Mouse (Mus musculus) spleen, adult 2 months (tissue): ENCODE data around the gene Ints4. TPM values are rescaled to one million over a fixed set of nuclear protein-coding genes. Genes with fewer than 3 reads are reported as not detected.
"Not testable (repeated sequence)": the region's sequence is repeated elsewhere in the genome, so short reads cannot be mapped to it uniquely, and the experiment has no call there.

Experiments
- DNase-seq, 2 experiments: peaks; one replicate each; pipeline versions ENCODE4 v3.0.0 to v3.0.0-alpha.2; 2012 to 2021; ENCODE audit warnings: low spot score in 2 of 2, low read depth in 1 of 2
- H3K27ac ChIP-seq: fragments of 200-500 bp; 2 replicates; pipeline ENCODE4 v1.5.1; 2012; ENCODE audit warnings: low read length, inconsistent platforms; ENCODE audit not compliant: insufficient read depth
- H3K27me3 ChIP-seq: fragments of 200-500 bp; 2 replicates; pipeline ENCODE4 v1.6.1; 2012; ENCODE audit warnings: mild to moderate bottlenecking, moderate library complexity, low read length, inconsistent platforms; ENCODE audit not compliant: control insufficient read depth, insufficient read depth
- H3K36me3 ChIP-seq: fragments of 200-500 bp; 2 replicates; pipeline ENCODE4 v1.6.1; 2012; ENCODE audit warnings: mild to moderate bottlenecking, low read length, inconsistent platforms; ENCODE audit not compliant: control insufficient read depth, insufficient read depth
- H3K4me1 ChIP-seq: fragments of 200-500 bp; 2 replicates; pipeline ENCODE4 v1.6.1; 2011; ENCODE audit warnings: inconsistent platforms; ENCODE audit not compliant: control insufficient read depth, insufficient read depth, insufficient read length
- H3K4me3 ChIP-seq: fragments of 200-500 bp; 2 replicates; pipeline ENCODE4 v1.5.1; 2011; ENCODE audit warnings: mild to moderate bottlenecking, inconsistent platforms; ENCODE audit not compliant: insufficient read depth, insufficient read length; ENCODE audit errors: extremely low read depth
- CTCF ChIP-seq: fragments of 200-500 bp; IDR thresholded peaks from 2 replicates; pipeline ENCODE4 v1.5.1; 2011; ENCODE audit warnings: mild to moderate bottlenecking, inconsistent platforms; ENCODE audit not compliant: insufficient read depth, insufficient read length, insufficient replicate concordance; ENCODE audit errors: extremely low read depth
- POLR2A ChIP-seq: fragments of 200-500 bp; IDR thresholded peaks from 2 replicates; pipeline ENCODE4 v1.6.1; 2011; ENCODE audit warnings: low read depth, low read length, inconsistent platforms
- WGBS: fragments of 180-500 bp; shearing (Covaris S2); methylation state at CpG from one replicate; pipeline ENCODE4 v1.1.7; 2018; 5-methylcytosine and 5-hydroxymethylcytosine counted together
- polyA plus RNA-seq: library from polyadenylated mRNA; depleted of rRNA; stranded (reverse); fragments of >200 nt; gene quantifications from 2 replicates; pipeline ENCODE4 v1.2.3, GENCODE M21; 2012; rRNA removed

The Ints4 gene
- 60.8 and 61.7 TPM in 2 replicates for polyA plus RNA-seq

DNA sequence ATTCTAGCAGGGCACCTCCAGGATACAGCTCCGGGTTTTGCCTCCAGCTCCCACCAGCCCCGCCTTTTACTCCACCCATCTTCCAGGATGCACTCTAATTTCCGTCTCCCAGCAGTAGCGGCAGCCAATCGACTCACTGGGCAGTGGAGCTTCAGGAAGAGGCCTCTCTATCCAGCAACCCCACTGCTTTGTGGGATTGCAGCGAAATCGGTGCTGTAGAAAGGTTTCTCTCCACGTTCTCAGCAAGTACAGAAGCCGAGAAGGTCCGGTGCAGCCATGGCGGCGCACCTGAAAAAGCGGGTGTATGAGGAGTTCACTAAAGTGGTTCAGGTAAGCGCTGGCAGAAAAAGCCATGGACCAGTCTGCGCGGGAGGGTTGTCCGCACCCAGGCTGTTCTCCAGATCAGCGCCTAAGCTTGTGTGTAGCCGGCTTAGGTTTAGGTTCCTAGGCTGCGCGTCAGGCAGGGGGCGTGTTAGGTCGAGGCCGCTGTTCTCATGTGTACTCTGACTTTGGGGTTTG is at the start of gene Ints4:
TSS of gene Ints4 (plus strand) at position 136 of the 519 bp plus-strand sequence.
- Histone ChIP-seq H3K36me3 (peaks cover 5% of the 10 kb centered on the region), H3K4me3 (peak within 1 kb of the TSS; percentile 79), H3K27ac (peak within 1 kb of the TSS; percentile 62), H3K27me3 (no peaks in the 10 kb centered on the region), H3K4me1 (peaks cover 8% of the 10 kb centered on the region; the same call in 1 of the 2 replicates)
- under 1% methylated on average over 24 of the region's 24 CpGs for WGBS
- peak; percentile 64 to 84 for DNase-seq
- 0 out of 2 replicates have a peak, but pooled peaks have one; percentile 17 for TF ChIP-seq POLR2A
- TF ChIP-seq CTCF = no peak

DNA sequence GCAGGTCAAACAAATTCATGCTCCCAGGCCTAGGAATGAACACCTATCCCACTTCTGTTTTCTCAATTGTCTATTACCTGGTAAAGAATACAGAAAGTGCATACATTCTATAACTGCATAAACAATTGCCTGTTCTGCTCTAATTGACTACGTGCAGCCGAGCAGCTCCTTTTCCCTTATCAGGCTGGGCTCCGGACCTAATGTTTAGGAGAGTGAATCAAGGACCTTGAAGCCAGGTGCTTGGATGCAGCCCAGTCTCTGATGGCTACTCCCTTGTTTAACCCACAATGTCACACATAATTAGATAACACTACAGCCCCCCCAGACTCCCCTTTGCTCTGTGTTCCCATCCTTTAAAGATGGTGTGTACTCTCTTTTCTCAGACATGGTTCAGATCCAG is 47.2 kb upstream of the Ints4 start:
- DNase-seq, H3K27ac ChIP-seq, H3K36me3 ChIP-seq, H3K27me3 ChIP-seq, H3K4me1 ChIP-seq, H3K4me3 ChIP-seq: not testable (repeated sequence)
- 89% methylated on average over 3 of the region's 3 CpGs for WGBS

DNA sequence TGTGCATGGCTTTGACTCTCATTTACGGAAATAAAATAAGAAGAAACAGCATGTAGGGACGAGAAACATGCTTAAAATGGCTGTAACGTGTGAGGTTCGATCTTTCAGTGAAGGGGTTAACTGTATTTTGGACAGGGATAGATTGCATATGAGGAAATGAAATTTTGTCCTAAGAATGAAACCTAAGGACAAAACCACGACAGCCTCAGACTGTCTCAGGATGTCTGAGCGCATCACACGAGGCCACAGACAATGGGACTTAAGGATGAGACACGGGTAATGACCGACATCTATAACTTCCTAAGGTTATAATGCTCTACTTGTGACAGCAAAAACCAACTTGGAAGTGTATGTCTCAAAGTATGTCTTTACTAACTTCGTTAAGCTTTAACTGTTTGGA is 46.2 kb upstream of the Ints4 start:
- 72% methylated on average over 10 of the region's 10 CpGs for WGBS
- peaks cover 6% of the 10 kb centered on the region; the same call in 1 of the 2 replicates for H3K4me1 ChIP-seq
- no peaks in the 10 kb centered on the region for H3K27me3 ChIP-seq
- no peak for DNase-seq
- H3K36me3 ChIP-seq = no peaks in the 10 kb centered on the region
- no peak overlapping the region for H3K4me3 ChIP-seq
- H3K27ac ChIP-seq = no peak overlapping the region
- TF ChIP-seq CTCF (no peak), POLR2A (no peak)

DNA sequence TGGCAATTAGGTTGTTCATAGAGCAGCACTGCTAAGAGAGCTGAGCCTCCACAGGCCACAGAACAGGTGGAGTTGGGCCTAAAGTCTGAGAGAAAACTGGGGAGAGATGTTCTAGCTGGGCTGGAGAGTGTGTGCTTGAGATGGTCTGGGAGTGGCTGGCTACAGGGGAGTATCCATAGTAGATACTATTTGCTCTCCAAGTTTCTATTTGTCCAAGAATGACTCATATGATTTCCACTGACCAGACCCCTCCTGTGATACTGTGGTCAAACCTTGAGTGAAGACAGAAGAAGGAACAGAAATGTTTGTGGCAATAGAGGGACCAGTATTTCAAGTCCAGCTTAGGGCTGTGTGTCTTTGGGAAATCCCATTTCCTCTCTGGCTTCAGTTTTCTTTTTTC is 41.8 kb upstream of the Ints4 start:
- Histone ChIP-seq H3K36me3 (no peaks in the 10 kb centered on the region), H3K4me1 (no peaks in the 10 kb centered on the region), H3K4me3 (no peak overlapping the region), H3K27ac (no peak overlapping the region), H3K27me3 (no peaks in the 10 kb centered on the region)
- TF ChIP-seq POLR2A (no peak), CTCF (no peak)
- no peak for DNase-seq

DNA sequence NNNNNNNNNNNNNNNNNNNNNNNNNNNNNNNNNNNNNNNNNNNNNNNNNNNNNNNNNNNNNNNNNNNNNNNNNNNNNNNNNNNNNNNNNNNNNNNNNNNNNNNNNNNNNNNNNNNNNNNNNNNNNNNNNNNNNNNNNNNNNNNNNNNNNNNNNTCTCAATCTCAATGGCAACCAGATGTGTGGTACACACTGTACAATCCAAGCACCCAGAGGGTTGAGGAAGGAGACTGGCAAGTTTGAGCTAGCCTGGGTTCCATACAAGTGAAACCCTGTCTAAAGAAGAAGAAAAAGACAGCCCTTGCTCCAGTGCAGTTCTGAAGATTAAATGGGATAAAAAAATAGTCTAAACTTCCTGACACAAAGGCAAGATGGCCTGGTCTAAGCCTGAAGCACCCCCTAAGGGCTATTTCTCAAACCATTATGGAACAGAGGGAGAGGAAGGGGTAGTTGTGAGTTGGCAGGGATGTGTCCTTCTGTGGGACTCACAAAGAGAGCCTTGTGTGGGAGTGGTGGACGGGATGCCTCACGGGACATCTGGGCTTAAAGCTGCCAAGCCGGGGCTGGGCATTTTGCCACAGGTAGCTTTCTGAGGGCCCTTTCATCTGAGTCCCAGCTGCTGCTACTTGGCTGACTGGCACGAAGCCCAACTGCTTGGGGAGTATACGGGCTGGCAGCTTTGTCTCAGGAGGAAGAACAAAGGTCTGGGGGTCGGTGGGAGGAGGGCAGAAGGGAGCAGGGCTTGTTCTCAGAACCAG is 34.4 kb upstream of the Ints4 start:
- no peaks in the 10 kb centered on the region for H3K36me3 ChIP-seq
- H3K4me3 ChIP-seq = no peak overlapping the region
- H3K27ac ChIP-seq = no peak overlapping the region
- H3K4me1 ChIP-seq = peaks cover 9% of the 10 kb centered on the region; the same call in 1 of the 2 replicates
- H3K27me3 ChIP-seq = no peaks in the 10 kb centered on the region
- no peak for TF ChIP-seq CTCF
- TF ChIP-seq POLR2A = no peak
- no peak for DNase-seq
- WGBS = 17% methylated on average over 6 of the region's 6 CpGs

DNA sequence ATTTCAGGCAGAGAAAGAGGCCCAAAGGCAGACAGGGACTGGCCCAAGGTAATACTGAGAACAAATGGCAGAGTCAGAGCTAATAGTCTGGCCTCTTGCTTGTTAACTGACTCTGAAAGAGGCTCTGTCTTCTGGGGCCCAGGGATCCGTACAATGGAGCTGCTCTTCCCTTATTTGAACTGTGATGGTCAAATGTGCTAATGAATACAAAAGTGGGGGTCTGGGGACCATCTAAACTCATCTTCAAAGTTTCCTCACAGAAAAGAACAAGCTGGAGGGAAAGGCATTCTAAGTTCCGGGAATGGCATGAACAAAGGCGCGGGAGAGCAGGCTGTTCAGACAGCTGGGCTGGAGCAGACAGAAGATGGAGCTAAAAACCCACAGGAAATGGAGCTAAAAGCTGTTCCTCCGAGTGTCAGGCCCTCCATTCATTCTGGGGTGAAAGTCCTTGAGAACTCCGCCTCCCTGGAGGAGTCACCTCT is 33.7 kb upstream of the Ints4 start:
- Histone ChIP-seq H3K4me1 (peaks cover 11% of the 10 kb centered on the region; the same call in 1 of the 2 replicates), H3K27ac (no peak overlapping the region), H3K4me3 (no peak overlapping the region), H3K27me3 (no peaks in the 10 kb centered on the region), H3K36me3 (no peaks in the 10 kb centered on the region)
- DNase-seq = no peak
- 66% methylated on average over 6 of the region's 6 CpGs for WGBS
- TF ChIP-seq CTCF = no peak
- no peak for TF ChIP-seq POLR2A

DNA sequence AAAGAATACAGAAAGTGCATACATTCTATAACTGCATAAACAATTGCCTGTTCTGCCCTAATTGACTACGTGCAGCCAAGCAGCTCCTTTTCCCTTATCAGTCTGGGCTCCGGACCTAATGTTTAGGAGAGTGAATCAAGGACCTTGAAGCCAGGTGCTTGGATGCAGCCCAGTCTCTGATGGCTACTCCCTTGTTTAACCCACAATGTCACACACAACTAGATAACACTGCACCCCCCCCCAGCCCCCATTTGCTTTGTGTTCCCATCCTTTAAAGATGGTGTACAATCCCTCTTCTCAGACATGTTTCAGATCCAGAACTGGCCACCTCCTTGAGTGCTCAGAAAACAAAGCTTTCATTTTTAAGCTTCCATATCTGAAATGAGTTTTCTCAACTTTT is 29.7 kb upstream of the Ints4 start, which contains the start of gene Kctd14:
TSS of gene Kctd14 (plus strand) at position 301 of the 400 bp plus-strand sequence.
- DNase-seq, H3K36me3 ChIP-seq, H3K27ac ChIP-seq, H3K4me3 ChIP-seq, H3K27me3 ChIP-seq: not testable (repeated sequence)
- peaks cover 12% of the 10 kb centered on the region; the same call in 1 of the 2 replicates for H3K4me1 ChIP-seq
- 92% methylated on average over 2 of the region's 2 CpGs for WGBS
